Mouse (Mus musculus): ENCODE data around the gene Rab21. TPM values are rescaled to one million over a fixed set of nuclear protein-coding genes. Genes with fewer than 3 reads are reported as not detected.
"Not testable (repeated sequence)": the region's sequence is repeated elsewhere in the genome, so short reads cannot be mapped to it uniquely, and the experiment has no call there.

The Rab21 gene
- polyA plus RNA-seq, 1 experiment from 2014 or later, result 1.8 TPM

- Histone ChIP-seq H3K9me3 (replicated peaks; ENCODE audit: control insufficient read depth, low read length) (no peaks in the 10 kb centered on the region), H3K27ac (ENCODE audit: low read length) (no peak overlapping the region), H3K27me3 (ENCODE audit: control insufficient read depth, insufficient read depth, low read depth, low read length) (no peaks in the 10 kb centered on the region), H3K4me3 (ENCODE audit: low read depth, low read length) (no peak overlapping the region), H3K36me3 (ENCODE audit: control insufficient read depth, insufficient read depth) (no peaks in the 10 kb centered on the region), H3K4me2 (ENCODE audit: low read depth, low read length) (no peak overlapping the region), H3K9ac (ENCODE audit: low read depth, low read length) (no peak overlapping the region), H3K4me1 (ENCODE audit: control insufficient read depth, low read depth, low read length) (no peaks in the 10 kb centered on the region)
- ATAC-seq (ENCODE audit: low read depth), result no peak
- 57% methylated on average over 9 of the region's 9 CpGs for WGBS (ENCODE audit: insufficient replicate concordance)
Measured at GRCm38 (mm10) chr10:115333528-115333927, 18.1 kb upstream of the Rab21 start.

DNA sequence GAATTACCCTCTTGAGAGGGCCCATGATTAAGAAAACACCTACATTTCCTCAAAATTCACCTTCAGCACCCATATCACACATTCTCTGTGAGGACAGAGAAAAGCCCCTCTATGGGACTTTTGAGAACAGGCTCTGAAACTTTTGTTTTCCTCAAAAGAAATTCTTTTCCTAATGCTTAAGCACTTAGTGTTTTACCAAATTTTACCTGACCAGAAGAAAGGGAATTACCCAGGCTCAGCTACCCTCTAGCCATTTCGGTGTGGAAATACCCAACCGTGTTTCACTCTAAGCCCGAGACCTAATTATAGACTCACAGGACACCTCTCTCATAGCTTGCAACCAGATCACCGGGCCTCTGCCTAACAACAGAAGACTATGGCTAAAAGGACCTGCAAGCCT is 17.6 kb upstream of the Rab21 start:
- no peak overlapping the region for H3K4me2 ChIP-seq (ENCODE audit: low read depth, low read length)
- H3K4me1 ChIP-seq (ENCODE audit: control insufficient read depth, low read depth, low read length), result no peaks in the 10 kb centered on the region
- H3K36me3 ChIP-seq (ENCODE audit: control insufficient read depth, insufficient read depth), result no peaks in the 10 kb centered on the region
- no peaks in the 10 kb centered on the region for H3K9me3 ChIP-seq (replicated peaks; ENCODE audit: control insufficient read depth, low read length)
- no peak overlapping the region for H3K9ac ChIP-seq (ENCODE audit: low read depth, low read length)
- no peaks in the 10 kb centered on the region for H3K27me3 ChIP-seq (ENCODE audit: control insufficient read depth, insufficient read depth, low read depth, low read length)
- H3K27ac ChIP-seq (ENCODE audit: low read length), result no peak overlapping the region
- no peak overlapping the region for H3K4me3 ChIP-seq (ENCODE audit: low read depth, low read length)
- 78% methylated on average over 4 of the region's 4 CpGs for WGBS (ENCODE audit: insufficient replicate concordance)
- ATAC-seq (ENCODE audit: low read depth), result no peak

GRCm38 (mm10) chr10:115332420-115332952 is 17.1 kb upstream of the Rab21 start:
- no peak for ATAC-seq (ENCODE audit: low read depth)
- no peaks in the 10 kb centered on the region for H3K36me3 ChIP-seq (ENCODE audit: control insufficient read depth, insufficient read depth)

DNA sequence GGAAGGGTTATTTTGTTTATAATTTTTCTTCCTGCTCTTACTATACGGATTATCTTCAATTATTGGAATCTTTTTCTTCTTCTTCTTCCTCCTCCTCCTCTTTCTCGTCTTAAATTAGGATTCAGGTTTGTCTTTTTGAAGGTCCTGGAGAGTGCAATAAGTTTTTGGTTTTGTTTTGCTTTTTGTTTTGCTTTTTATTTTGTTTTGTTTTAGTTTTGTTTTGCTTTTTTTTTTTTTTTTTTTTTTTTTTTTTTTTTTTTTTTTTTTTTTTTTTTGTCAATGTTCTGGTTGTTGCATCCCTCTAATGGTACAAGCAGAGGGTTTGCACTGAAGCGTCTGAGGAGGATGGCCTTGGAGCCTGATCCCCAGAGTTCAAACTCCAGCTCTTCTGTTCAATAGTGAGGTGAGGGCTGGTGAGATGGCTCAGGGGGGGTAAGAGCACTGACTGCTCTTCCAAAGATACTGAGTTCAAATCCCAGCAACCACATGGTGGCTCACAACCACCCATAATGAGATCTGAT is 13.7 kb upstream of the Rab21 start:
- Histone ChIP-seq H3K4me2 (ENCODE audit: low read depth, low read length) (no peak overlapping the region), H3K27me3 (ENCODE audit: control insufficient read depth, insufficient read depth, low read depth, low read length) (no peaks in the 10 kb centered on the region), H3K36me3 (ENCODE audit: control insufficient read depth, insufficient read depth) (no peaks in the 10 kb centered on the region), H3K4me1 (ENCODE audit: control insufficient read depth, low read depth, low read length) (no peaks in the 10 kb centered on the region), H3K4me3 (ENCODE audit: low read depth, low read length) (no peak overlapping the region), H3K9me3 (replicated peaks; ENCODE audit: control insufficient read depth, low read length) (no peaks in the 10 kb centered on the region), H3K9ac (ENCODE audit: low read depth, low read length) (no peak overlapping the region), H3K27ac (ENCODE audit: low read length) (no peak overlapping the region)
- ATAC-seq (ENCODE audit: low read depth), result no peak
- WGBS (ENCODE audit: insufficient replicate concordance), result 53% methylated on average over 3 of the region's 3 CpGs

More at GRCm38 (mm10) chr10:115332420-115332952, 17.1 kb upstream of the Rab21 start:
- 61% methylated on average over 8 of the region's 8 CpGs for WGBS (ENCODE audit: insufficient replicate concordance)
- Histone ChIP-seq H3K9ac (ENCODE audit: low read depth, low read length) (no peak overlapping the region), H3K27ac (ENCODE audit: low read length) (no peak overlapping the region), H3K9me3 (replicated peaks; ENCODE audit: control insufficient read depth, low read length) (no peaks in the 10 kb centered on the region), H3K4me1 (ENCODE audit: control insufficient read depth, low read depth, low read length) (no peaks in the 10 kb centered on the region), H3K4me3 (ENCODE audit: low read depth, low read length) (no peak overlapping the region), H3K4me2 (ENCODE audit: low read depth, low read length) (no peak overlapping the region), H3K27me3 (ENCODE audit: control insufficient read depth, insufficient read depth, low read depth, low read length) (no peaks in the 10 kb centered on the region)

- no peak overlapping the region for H3K4me2 ChIP-seq (ENCODE audit: low read depth, low read length)
- H3K9me3 ChIP-seq (replicated peaks; ENCODE audit: control insufficient read depth, low read length), result no peaks in the 10 kb centered on the region
- 41% methylated on average over 6 of the region's 6 CpGs for WGBS (ENCODE audit: insufficient replicate concordance)
- H3K27me3 ChIP-seq (ENCODE audit: control insufficient read depth, insufficient read depth, low read depth, low read length), result no peaks in the 10 kb centered on the region
- no peaks in the 10 kb centered on the region for H3K4me1 ChIP-seq (ENCODE audit: control insufficient read depth, low read depth, low read length)
- no peak overlapping the region for H3K9ac ChIP-seq (ENCODE audit: low read depth, low read length)
- H3K36me3 ChIP-seq (ENCODE audit: control insufficient read depth, insufficient read depth), result no peaks in the 10 kb centered on the region
- H3K4me3 ChIP-seq (ENCODE audit: low read depth, low read length), result no peak overlapping the region
- H3K27ac ChIP-seq (ENCODE audit: low read length), result no peak overlapping the region
- no peak for ATAC-seq (ENCODE audit: low read depth)
Measured at GRCm38 (mm10) chr10:115328514-115328913, 13.1 kb upstream of the Rab21 start.

GRCm38 (mm10) chr10:115323295-115323694 is 7.9 kb upstream of the Rab21 start:
- Histone ChIP-seq H3K27ac (ENCODE audit: low read length) (no peak overlapping the region), H3K9ac (ENCODE audit: low read depth, low read length) (no peak overlapping the region), H3K4me2 (ENCODE audit: low read depth, low read length) (no peak overlapping the region), H3K27me3 (ENCODE audit: control insufficient read depth, insufficient read depth, low read depth, low read length) (no peaks in the 10 kb centered on the region), H3K4me3 (ENCODE audit: low read depth, low read length) (no peak overlapping the region), H3K9me3 (replicated peaks; ENCODE audit: control insufficient read depth, low read length) (no peaks in the 10 kb centered on the region), H3K4me1 (ENCODE audit: control insufficient read depth, low read depth, low read length) (no peaks in the 10 kb centered on the region), H3K36me3 (ENCODE audit: control insufficient read depth, insufficient read depth) (no peaks in the 10 kb centered on the region)
- no peak for ATAC-seq (ENCODE audit: low read depth)
- WGBS (ENCODE audit: insufficient replicate concordance), result 8% methylated on average over 6 of the region's 6 CpGs

DNA sequence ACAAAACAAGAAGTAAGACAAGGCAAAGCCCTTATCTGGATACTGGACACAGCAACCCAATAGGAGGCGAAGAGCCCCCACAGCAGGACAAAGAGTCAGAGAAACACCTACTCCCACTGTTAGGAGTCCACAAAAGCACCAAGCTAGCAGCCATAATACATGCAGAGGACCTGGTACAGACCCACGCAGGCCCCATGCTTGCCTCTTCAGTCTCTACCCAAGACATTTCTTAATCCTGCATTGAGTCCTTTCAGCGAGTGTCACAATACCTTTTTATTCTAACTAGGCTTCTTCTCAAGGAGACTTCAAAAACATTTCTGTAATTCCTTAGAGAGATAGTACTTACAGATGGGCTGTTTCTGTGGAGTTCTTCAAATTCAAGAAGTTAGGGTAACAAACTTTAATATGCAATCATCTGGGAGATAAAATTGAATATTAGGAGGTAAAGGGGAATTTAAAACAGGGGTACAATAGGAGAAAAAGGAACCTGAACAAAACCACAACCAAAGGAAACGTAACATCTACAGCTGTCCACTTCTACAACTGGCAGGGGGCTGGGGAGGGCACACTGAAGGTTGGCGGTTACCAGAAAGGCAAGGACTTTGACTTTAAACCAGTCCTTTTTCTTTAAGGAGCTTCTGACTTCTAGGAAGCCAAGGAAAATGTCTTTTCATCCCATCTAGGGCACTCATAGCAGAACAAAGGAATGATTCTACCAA is 6.1 kb upstream of the Rab21 start:
- no peak for ATAC-seq (ENCODE audit: low read depth)
- Histone ChIP-seq H3K27ac (ENCODE audit: low read length) (peak overlapping the region; percentile 54; the same call in 1 of the 2 replicates), H3K27me3 (ENCODE audit: control insufficient read depth, insufficient read depth, low read depth, low read length) (no peaks in the 10 kb centered on the region), H3K9ac (ENCODE audit: low read depth, low read length) (no peak overlapping the region), H3K4me2 (ENCODE audit: low read depth, low read length) (no peak overlapping the region), H3K4me3 (ENCODE audit: low read depth, low read length) (no peak overlapping the region), H3K4me1 (ENCODE audit: control insufficient read depth, low read depth, low read length) (peaks cover under 1% of the 10 kb centered on the region), H3K36me3 (ENCODE audit: control insufficient read depth, insufficient read depth) (no peaks in the 10 kb centered on the region), H3K9me3 (replicated peaks; ENCODE audit: control insufficient read depth, low read length) (no peaks in the 10 kb centered on the region)
- 39% methylated on average over 5 of the region's 5 CpGs for WGBS (ENCODE audit: insufficient replicate concordance)

GRCm38 (mm10) chr10:115318388-115318787 is 3.0 kb upstream of the Rab21 start:
- not testable (repeated sequence) for H3K4me3 ChIP-seq (ENCODE audit: low read depth, low read length); H3K4me2 ChIP-seq (ENCODE audit: low read depth, low read length); H3K27ac ChIP-seq (ENCODE audit: low read length); H3K27me3 ChIP-seq (ENCODE audit: control insufficient read depth, insufficient read depth, low read depth, low read length); ATAC-seq (ENCODE audit: low read depth); H3K9me3 ChIP-seq (replicated peaks; ENCODE audit: control insufficient read depth, low read length); H3K9ac ChIP-seq (ENCODE audit: low read depth, low read length); H3K36me3 ChIP-seq (ENCODE audit: control insufficient read depth, insufficient read depth)
- WGBS (ENCODE audit: insufficient replicate concordance), result 39% methylated on average over 3 of the region's 3 CpGs
- peaks cover 14% of the 10 kb centered on the region for H3K4me1 ChIP-seq (ENCODE audit: control insufficient read depth, low read depth, low read length)

DNA sequence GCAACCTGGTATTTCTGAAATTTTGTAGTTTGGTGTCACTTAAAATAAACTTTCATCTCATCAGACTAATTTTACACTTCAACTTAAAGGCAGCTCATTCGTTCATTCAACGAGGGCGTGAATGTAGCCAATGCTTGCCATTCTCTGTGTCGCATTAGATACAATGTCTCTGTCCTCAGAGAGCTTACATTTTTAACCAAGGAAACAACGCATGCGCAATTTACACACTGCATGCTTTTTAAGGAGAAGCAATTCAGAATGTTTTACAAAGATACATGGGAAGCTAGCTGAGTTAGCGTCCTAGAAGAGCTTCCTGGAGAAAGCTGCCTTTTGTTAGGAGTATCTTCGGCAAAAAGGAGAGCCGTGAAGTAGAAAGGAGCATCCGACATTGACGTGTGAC is 919 bp upstream of the Rab21 start:
- Histone ChIP-seq H3K9ac (ENCODE audit: low read depth, low read length) (no peak overlapping the region), H3K4me3 (ENCODE audit: low read depth, low read length) (peak overlapping the region; percentile 96), H3K4me1 (ENCODE audit: control insufficient read depth, low read depth, low read length) (peaks cover 26% of the 10 kb centered on the region), H3K27me3 (ENCODE audit: control insufficient read depth, insufficient read depth, low read depth, low read length) (no peaks in the 10 kb centered on the region), H3K4me2 (ENCODE audit: low read depth, low read length) (peak overlapping the region; percentile 88), H3K27ac (ENCODE audit: low read length) (peak overlapping the region; percentile 92; the same call in 1 of the 2 replicates), H3K36me3 (ENCODE audit: control insufficient read depth, insufficient read depth) (no peaks in the 10 kb centered on the region; the same call in 1 of the 2 replicates), H3K9me3 (replicated peaks; ENCODE audit: control insufficient read depth, low read length) (no peaks in the 10 kb centered on the region)
- 32% methylated on average over 11 of the region's 11 CpGs for WGBS (ENCODE audit: insufficient replicate concordance)
- no peak for ATAC-seq (ENCODE audit: low read depth)

Measured in liver, embryonic 16.5 days (tissue).